ENCODE assay signal across 10 mouse cellular contexts in genomic region chr17:34309683-34310385, GRCm38 (mm10). TPM values are rescaled to one million over a fixed set of nuclear protein-coding genes. Genes with fewer than 3 reads are reported as not detected.
DNase-seq lines count a peak whose midpoint lies in the region; ATAC-seq and TF ChIP-seq lines count a peak whose summit lies in the region.
"Had no signal": no experiment of that assay in that cellular context is flagged by ENCODE, and none has a peak within 500 bp of the region (broad histone marks: within the 10 kb centered on the region; RNA-seq: fewer than 3 reads in every experiment).

No protein-coding gene starts in this region.

- H3K27ac ChIP-seq in forebrain, embryonic 11.5 days (ENCODE audit: low read depth, low read length): no peak overlapping the region
- H3K27ac ChIP-seq in heart, postnatal 0 days (ENCODE audit: low read depth): peak overlapping the region; percentile 26; the same call in 1 of the 2 replicates
- H3K27ac ChIP-seq in liver, embryonic 14.5 days: no peak overlapping the region

- H3K27me3 ChIP-seq in forebrain, embryonic 11.5 days (ENCODE audit: control insufficient read depth, insufficient read depth, low read length): no peaks in the 10 kb centered on the region
- no peaks in the 10 kb centered on the region for H3K27me3 ChIP-seq in heart, postnatal 0 days (ENCODE audit: control insufficient read depth, insufficient read depth, low read length)
- no peaks in the 10 kb centered on the region; the same call in 1 of the 2 replicates for H3K27me3 ChIP-seq in liver, embryonic 14.5 days (ENCODE audit: control insufficient read depth, insufficient read depth, low read length)

- peak; percentile 75 for ATAC-seq in forebrain, embryonic 11.5 days (replicated peaks; ENCODE audit: low FRiP score)
- ATAC-seq in heart, postnatal 0 days (ENCODE audit: insufficient read depth, low read depth): peak; percentile 86
- peak; percentile 48 for ATAC-seq in liver, embryonic 14.5 days (ENCODE audit: insufficient read depth)

- peak overlapping the region; percentile 66 for H3K9ac ChIP-seq in forebrain, embryonic 11.5 days (ENCODE audit: low read length)
- H3K9ac ChIP-seq in heart, postnatal 0 days (replicated peaks; ENCODE audit: low read depth, low read length): peak overlapping the region; percentile 37
- H3K9ac ChIP-seq in liver, embryonic 14.5 days (replicated peaks): no peak overlapping the region

- H3K36me3 ChIP-seq in forebrain, embryonic 11.5 days (ENCODE audit: control insufficient read depth, insufficient read depth, low read length): no peaks in the 10 kb centered on the region
- no peaks in the 10 kb centered on the region for H3K36me3 ChIP-seq in heart, postnatal 0 days (replicated peaks; ENCODE audit: control insufficient read depth, insufficient read depth, low read length)
- H3K36me3 ChIP-seq in liver, embryonic 14.5 days (replicated peaks; ENCODE audit: control insufficient read depth, insufficient read depth, low read depth): no peaks in the 10 kb centered on the region

- peak; percentile 65 to 68 for DNase-seq in B cell, adult 2 months
- DNase-seq in c-Kit-positive CD71-positive TER-119-negative erythroid progenitor cells, embryonic 14.5 days (ENCODE audit: low read depth): peak; percentile 39
- DNase-seq in forebrain, embryonic 11.5 days (ENCODE audit: low spot score): peak; percentile 78
- DNase-seq in heart, postnatal 0 days (ENCODE audit: low spot score): peak; percentile 64
- DNase-seq in kidney, postnatal 25 days: peak; percentile 83 to 91
- DNase-seq in liver, embryonic 14.5 days (ENCODE audit: low read depth in 3 of 3, low spot score in 3 of 3): no peak
- DNase-seq in neural tube, embryonic 10.5 days (ENCODE audit: extremely low spot score, low spot score): peak; percentile 65
- DNase-seq in testis, postnatal 14 days (ENCODE audit: low spot score): peak; percentile 73

- TF ChIP-seq EP300 in heart, postnatal 0 days (IDR thresholded peaks at IDR 0.05; ENCODE audit: low read depth): no peak
- TF ChIP-seq EP300 in liver, embryonic 14.5 days (IDR thresholded peaks at IDR 0.05; ENCODE audit: low read depth): no peak

- no peaks in the 10 kb centered on the region for H3K9me3 ChIP-seq in forebrain, embryonic 11.5 days (ENCODE audit: control insufficient read depth, low read length)
- no peaks in the 10 kb centered on the region for H3K9me3 ChIP-seq in heart, postnatal 0 days (replicated peaks; ENCODE audit: control insufficient read depth, low read length)
- no peaks in the 10 kb centered on the region for H3K9me3 ChIP-seq in liver, embryonic 14.5 days (ENCODE audit: control insufficient read depth, low read length)

- no peak for TF ChIP-seq CTCF in heart, postnatal 0 days (IDR thresholded peaks at IDR 0.05; ENCODE audit: low read depth)
- no peak for TF ChIP-seq CTCF in liver, embryonic 14.5 days (IDR thresholded peaks at IDR 0.05; ENCODE audit: low read depth)

- 21% methylated on average over 38 of the region's 38 CpGs for WGBS in forebrain, embryonic 11.5 days
- 20% methylated on average over 38 of the region's 38 CpGs for WGBS in heart, postnatal 0 days
- WGBS in liver, embryonic 14.5 days (ENCODE audit: insufficient replicate concordance): 21% methylated on average over 38 of the region's 38 CpGs

- H3K4me1 ChIP-seq in forebrain, embryonic 11.5 days (replicated peaks; ENCODE audit: control insufficient read depth, insufficient read depth, low read length): no peaks in the 10 kb centered on the region
- H3K4me1 ChIP-seq in heart, postnatal 0 days (ENCODE audit: control insufficient read depth, insufficient read depth): 0 out of 2 replicates have a peak, but pooled peaks cover 6% of the 10 kb centered on the region
- H3K4me1 ChIP-seq in liver, embryonic 14.5 days (replicated peaks; ENCODE audit: control insufficient read depth in 2 of 2, insufficient read depth in 2 of 2, low read length in 1 of 2): 0 out of 4 replicates have a peak, but pooled peaks cover 0 to 2% of the 10 kb centered on the region in 2 experiments

- H3K4me2 ChIP-seq in forebrain, embryonic 11.5 days (ENCODE audit: low read depth, low read length, severe bottlenecking): peak overlapping the region; percentile 67
- H3K4me2 ChIP-seq in heart, postnatal 0 days (ENCODE audit: low read depth, low read length): peak overlapping the region; percentile 64
- peak overlapping the region; percentile 59 for H3K4me2 ChIP-seq in liver, embryonic 14.5 days (ENCODE audit: low read depth)

- peak overlapping the region; percentile 54 for H3K4me3 ChIP-seq in forebrain, embryonic 11.5 days (ENCODE audit: low read depth, low read length)
- H3K4me3 ChIP-seq in heart, postnatal 0 days (ENCODE audit: low read depth, low read length): peak overlapping the region; percentile 51
- H3K4me3 ChIP-seq in liver, embryonic 14.5 days (ENCODE audit: insufficient read depth in 1 of 2, low read depth in 2 of 2, low read length in 2 of 2): peak overlapping the region; percentile 43 to 66
- H3K4me3 ChIP-seq: myocyte had no signal

RNA-seq across cellular contexts. Expression of gene H2-Eb1, which starts 4.2 kb away (rescaled TPM):
- 0.92 and 0.99 TPM in 2 replicates for polyA plus RNA-seq in forebrain, embryonic 11.5 days (2014; fragmentation: Nextera tagmentation; extraction: Ambion mirVana)
- total RNA-seq in heart, postnatal 0 days (2014; rRNA removed; ENCODE audit: low replicate concordance): 1.2 TPM in 1 of 2 replicates, not detected in the other
- polyA plus RNA-seq in heart, postnatal 0 days (2015; fragmentation: Nextera tagmentation; extraction: Ambion mirVana): 4.1 and 4.4 TPM in 2 replicates
- 0.65 and 0.91 TPM in 2 replicates for polyA plus RNA-seq in liver, embryonic 14.5 days (2012; rRNA removed)
- polyA plus RNA-seq in liver, embryonic 14.5 days (2014; fragmentation: Nextera tagmentation; extraction: Ambion mirVana): 0.80 and 0.83 TPM in 2 replicates
- polyA plus RNA-seq: C2C12, myocyte had no signal

RNA-seq across cellular contexts. Expression of gene H2-Eb2, which starts 15.6 kb away (rescaled TPM):
- not detected in 2 replicates for polyA plus RNA-seq in forebrain, embryonic 11.5 days (2014; fragmentation: Nextera tagmentation; extraction: Ambion mirVana)
- total RNA-seq in heart, postnatal 0 days (2014; rRNA removed; ENCODE audit: low replicate concordance): not detected in 2 replicates
- polyA plus RNA-seq in heart, postnatal 0 days (2015; fragmentation: Nextera tagmentation; extraction: Ambion mirVana): not detected in 2 replicates
- polyA plus RNA-seq in liver, embryonic 14.5 days (2012; rRNA removed): 0.01 TPM in 1 of 2 replicates, not detected in the other
- polyA plus RNA-seq in liver, embryonic 14.5 days (2014; fragmentation: Nextera tagmentation; extraction: Ambion mirVana): not detected in 2 replicates
- polyA plus RNA-seq: C2C12, myocyte had no signal

RNA-seq across cellular contexts. Expression of gene H2-Aa, which starts 22.2 kb away (rescaled TPM):
- not detected in 2 replicates for polyA plus RNA-seq in forebrain, embryonic 11.5 days (2014; fragmentation: Nextera tagmentation; extraction: Ambion mirVana)
- total RNA-seq in heart, postnatal 0 days (2014; rRNA removed; ENCODE audit: low replicate concordance): 5.8 TPM in 1 of 2 replicates, not detected in the other
- 1.7 and 2.5 TPM in 2 replicates for polyA plus RNA-seq in heart, postnatal 0 days (2015; fragmentation: Nextera tagmentation; extraction: Ambion mirVana)
- polyA plus RNA-seq in liver, embryonic 14.5 days (2012; rRNA removed): 1.1 and 1.5 TPM in 2 replicates
- 1.8 and 2.5 TPM in 2 replicates for polyA plus RNA-seq in liver, embryonic 14.5 days (2014; fragmentation: Nextera tagmentation; extraction: Ambion mirVana)
- polyA plus RNA-seq: C2C12, myocyte had no signal

RNA-seq across cellular contexts. Expression of gene Btnl2, which starts 44.8 kb away (rescaled TPM):
- polyA plus RNA-seq in forebrain, embryonic 11.5 days (2014; fragmentation: Nextera tagmentation; extraction: Ambion mirVana): not detected in 2 replicates
- total RNA-seq in heart, postnatal 0 days (2014; rRNA removed; ENCODE audit: low replicate concordance): not detected in 2 replicates
- not detected in 2 replicates for polyA plus RNA-seq in heart, postnatal 0 days (2015; fragmentation: Nextera tagmentation; extraction: Ambion mirVana)
- 0.01 and 0.03 TPM in 2 replicates for polyA plus RNA-seq in liver, embryonic 14.5 days (2012; rRNA removed)
- polyA plus RNA-seq in liver, embryonic 14.5 days (2014; fragmentation: Nextera tagmentation; extraction: Ambion mirVana): not detected in 2 replicates
- polyA plus RNA-seq: C2C12, myocyte had no signal

RNA-seq across cellular contexts. Expression of gene H2-Ab1, which starts 52.3 kb away (rescaled TPM):
- 3.0 and 3.6 TPM in 2 replicates for polyA plus RNA-seq in forebrain, embryonic 11.5 days (2014; fragmentation: Nextera tagmentation; extraction: Ambion mirVana)
- 0.69 and 4.1 TPM in 2 replicates for total RNA-seq in heart, postnatal 0 days (2014; rRNA removed; ENCODE audit: low replicate concordance)
- 2.0 and 3.6 TPM in 2 replicates for polyA plus RNA-seq in heart, postnatal 0 days (2015; fragmentation: Nextera tagmentation; extraction: Ambion mirVana)
- polyA plus RNA-seq in liver, embryonic 14.5 days (2012; rRNA removed): 2.0 and 2.3 TPM in 2 replicates
- 3.2 and 3.3 TPM in 2 replicates for polyA plus RNA-seq in liver, embryonic 14.5 days (2014; fragmentation: Nextera tagmentation; extraction: Ambion mirVana)
- polyA plus RNA-seq: C2C12, myocyte had no signal

Comparison
In these comparisons a context has a peak if more than half of its experiments do, and no peak if none do; other contexts are left out.
1. DNase-seq: peak in B cell, adult 2 months (2 of 2), c-Kit-positive CD71-positive TER-119-negative erythroid progenitor cells, embryonic 14.5 days (single experiment), forebrain, embryonic 11.5 days (single experiment), heart, postnatal 0 days (single experiment), kidney, postnatal 25 days (2 of 2), neural tube, embryonic 10.5 days (single experiment) and testis, postnatal 14 days (single experiment); none in liver, embryonic 14.5 days (0 of 3).
2. Peak in every context shown above with its lines, with median percentiles within 50 percentile points of each other: ATAC-seq, H3K4me2 ChIP-seq and H3K4me3 ChIP-seq.